Comparison of ENCODE assay signal across 15 mouse cellular contexts in the genomic region with DNA sequence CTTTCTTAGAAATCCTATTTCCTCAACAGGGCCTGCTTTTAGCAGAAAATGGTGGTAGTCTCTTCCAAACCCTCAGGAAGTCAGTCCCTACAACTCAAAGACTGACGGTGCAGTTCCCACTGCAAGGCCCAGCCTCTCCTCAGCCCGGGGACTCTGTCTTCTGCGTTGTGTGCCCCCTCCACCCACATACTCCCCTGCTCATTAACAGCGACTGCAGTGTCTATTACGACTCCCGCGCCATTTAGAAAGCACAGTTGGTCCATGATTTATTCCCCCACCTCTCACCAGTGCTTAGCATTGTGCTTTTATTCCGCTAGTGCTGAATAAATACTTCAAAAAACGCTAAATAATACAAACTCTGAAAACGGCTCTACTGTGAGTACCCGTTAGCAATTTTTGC.
"Had no signal": no experiment of that assay in that cellular context is flagged by ENCODE, and none has a peak within 500 bp of the region (broad histone marks: within the 10 kb centered on the region; RNA-seq: fewer than 3 reads in every experiment).

No protein-coding gene starts in this region.

- H3K27me3 ChIP-seq: liver, embryonic 13.5 days had no signal

- H3K4me3 ChIP-seq: kidney, embryonic 15.5 days; left cerebral cortex, adult 2 months; liver, embryonic 13.5 days; midbrain, embryonic 10.5 days; neural tube, embryonic 12.5 days had no signal

- H3K9me3 ChIP-seq: kidney, embryonic 15.5 days; liver, embryonic 13.5 days; midbrain, embryonic 10.5 days had no signal

- H3K27ac ChIP-seq: kidney, embryonic 15.5 days; left cerebral cortex, adult 2 months; liver, embryonic 13.5 days; midbrain, embryonic 10.5 days; neural tube, embryonic 12.5 days; stomach, postnatal 0 days had no signal

- DNase-seq: kidney, adult 2 months; kidney, postnatal 14 days; kidney, postnatal 4 days; layer of hippocampus, postnatal 36 days; lung, adult 2 months; lung, postnatal 14 days; lung, postnatal 4 days; midbrain, embryonic 14.5 days; thymus, postnatal 25 days had no signal

- H3K4me2 ChIP-seq: kidney, embryonic 15.5 days; neural tube, embryonic 12.5 days had no signal

- H3K9ac ChIP-seq: kidney, embryonic 15.5 days; liver, embryonic 13.5 days; neural tube, embryonic 12.5 days had no signal

- H3K36me3 ChIP-seq: kidney, embryonic 15.5 days; liver, embryonic 13.5 days; midbrain, embryonic 10.5 days; neural tube, embryonic 12.5 days had no signal
